In genomic region chr3:156690059-156690605, GRCm38 (mm10) we compare ENCODE assay signal across 18 mouse cellular contexts.
A peak's percentile ranks its signal among the peaks of the same experiment; 100 is the strongest.
DNase-seq lines count a peak whose midpoint lies in the region; ATAC-seq and TF ChIP-seq lines count a peak whose summit lies in the region.
"Had no signal": no experiment of that assay in that cellular context is flagged by ENCODE, and none has a peak within 500 bp of the region (broad histone marks: within the 10 kb centered on the region; RNA-seq: fewer than 3 reads in every experiment).

No protein-coding gene starts in this region.

- 74% methylated on average over 5 of the region's 5 CpGs for WGBS in forebrain, postnatal 0 days
- 77% methylated on average over 5 of the region's 5 CpGs for WGBS in forebrain, embryonic 15.5 days

- no peaks in the 10 kb centered on the region for H3K36me3 ChIP-seq in forebrain, postnatal 0 days (ENCODE audit: insufficient read depth)
- H3K36me3 ChIP-seq in forebrain, embryonic 15.5 days, result no peaks in the 10 kb centered on the region
- H3K36me3 ChIP-seq: heart, embryonic 10.5 days had no signal

- peak; percentile 63 for DNase-seq in forebrain, postnatal 0 days
- peak; percentile 55 to 61 for DNase-seq in cerebellum, adult 18-20 months
- DNase-seq in right cerebral cortex, postnatal 10 days (ENCODE audit: low spot score in 2 of 2), result peak; percentile 34 to 75
- no peak for DNase-seq in spleen, postnatal 4 days (ENCODE audit: low spot score in 2 of 2)
- no peak for DNase-seq in gastrocnemius, postnatal 25 days
- no peak for DNase-seq in heart, postnatal 14 days
- DNase-seq: adrenal gland, adult 8-10 months; gastrocnemius, postnatal 36 days; heart, postnatal 36 days; kidney, adult 18-20 months; kidney, postnatal 14 days; lung, postnatal 14 days had no signal

- H3K4me3 ChIP-seq in forebrain, postnatal 0 days (ENCODE audit: low read depth, low read length), result no peak overlapping the region
- no peak overlapping the region for H3K4me3 ChIP-seq in forebrain, embryonic 15.5 days
- no peak overlapping the region for H3K4me3 ChIP-seq in cortical plate, adult 2 months (ENCODE audit: insufficient read depth, low read length)
- H3K4me3 ChIP-seq: heart, embryonic 10.5 days; megakaryocyte, embryonic 14.5 days had no signal

- intact Hi-C loops in heart, postnatal 14 days (cut with DNase I), result no loop called here

- no peak for TF ChIP-seq POLR2A in cortical plate, adult 2 months (IDR thresholded peaks at IDR 0.05; ENCODE audit: extremely low read depth, insufficient read depth, low read length)

- no peaks in the 10 kb centered on the region for H3K27me3 ChIP-seq in forebrain, postnatal 0 days (ENCODE audit: insufficient read depth, low read length)
- no peaks in the 10 kb centered on the region for H3K27me3 ChIP-seq in forebrain, embryonic 15.5 days
- H3K27me3 ChIP-seq: megakaryocyte, embryonic 14.5 days had no signal

- TF ChIP-seq CTCF in forebrain, postnatal 0 days (IDR thresholded peaks at IDR 0.05; ENCODE audit: low read depth), result no peak
- no peak for TF ChIP-seq CTCF in cortical plate, adult 2 months (IDR thresholded peaks at IDR 0.05; ENCODE audit: extremely low read depth, insufficient read depth, low read length)

- no peaks in the 10 kb centered on the region for H3K9me3 ChIP-seq in forebrain, postnatal 0 days (ENCODE audit: low read length)
- no peaks in the 10 kb centered on the region for H3K9me3 ChIP-seq in forebrain, embryonic 15.5 days
- H3K9me3 ChIP-seq: heart, embryonic 10.5 days had no signal

- H3K4me2 ChIP-seq in forebrain, postnatal 0 days (ENCODE audit: low read depth), result no peak overlapping the region
- H3K4me2 ChIP-seq in forebrain, embryonic 15.5 days (replicated peaks), result no peak overlapping the region

- no peak overlapping the region for H3K27ac ChIP-seq in forebrain, postnatal 0 days (ENCODE audit: low read depth, low read length)
- H3K27ac ChIP-seq in forebrain, embryonic 15.5 days (replicated peaks), result no peak overlapping the region
- H3K27ac ChIP-seq in cortical plate, adult 2 months (ENCODE audit: insufficient read depth, low read length), result 0 out of 2 replicates have a peak overlapping the region, but pooled peaks have one; percentile 49
- H3K27ac ChIP-seq: heart, embryonic 10.5 days; hindbrain, postnatal 0 days had no signal

- H3K9ac ChIP-seq in forebrain, postnatal 0 days, result no peak overlapping the region
- H3K9ac ChIP-seq in forebrain, embryonic 15.5 days (replicated peaks), result no peak overlapping the region

- H3K4me1 ChIP-seq in forebrain, postnatal 0 days (ENCODE audit: insufficient read depth), result no peaks in the 10 kb centered on the region
- no peaks in the 10 kb centered on the region for H3K4me1 ChIP-seq in forebrain, embryonic 15.5 days
- H3K4me1 ChIP-seq in cortical plate, adult 2 months (ENCODE audit: control insufficient read depth, insufficient read depth, low read length), result peaks cover 3% of the 10 kb centered on the region
- H3K4me1 ChIP-seq: heart, embryonic 10.5 days; megakaryocyte, embryonic 14.5 days had no signal

- ATAC-seq in forebrain, postnatal 0 days, result peak; percentile 70
- ATAC-seq in forebrain, embryonic 15.5 days (replicated peaks), result no peak
- ATAC-seq: hindbrain, postnatal 0 days; midbrain, embryonic 16.5 days had no signal

Comparison
In these comparisons a context has a peak if more than half of its experiments do, and no peak if none do; other contexts are left out.
1. DNase-seq: peak in forebrain, postnatal 0 days (single experiment), cerebellum, adult 18-20 months (2 of 2) and right cerebral cortex, postnatal 10 days (2 of 2); none in spleen, postnatal 4 days (0 of 2), gastrocnemius, postnatal 25 days (single experiment) and heart, postnatal 14 days (0 of 2).